Mouse (Mus musculus) adipose tissue, adult 10 weeks (tissue): Measurements from ENCODE around the gene Tnfsf11. TPM values are rescaled to one million over a fixed set of nuclear protein-coding genes. Genes with fewer than 3 reads are reported as not detected.

Experiments used
- polyA plus RNA-seq: library from polyadenylated mRNA; stranded (reverse); fragments of 350-450 nt; fragmentation: Illumina TruSeq; extraction: RNeasy Lipid Tissue Mini Kit (QIAGEN cat#74804); gene quantifications from one replicate; pipeline ENCODE4 v1.2.3, GENCODE M21; 2014; ENCODE audit warnings: low read depth, low replicate concordance

The Tnfsf11 gene
- not detected for polyA plus RNA-seq

DNA sequence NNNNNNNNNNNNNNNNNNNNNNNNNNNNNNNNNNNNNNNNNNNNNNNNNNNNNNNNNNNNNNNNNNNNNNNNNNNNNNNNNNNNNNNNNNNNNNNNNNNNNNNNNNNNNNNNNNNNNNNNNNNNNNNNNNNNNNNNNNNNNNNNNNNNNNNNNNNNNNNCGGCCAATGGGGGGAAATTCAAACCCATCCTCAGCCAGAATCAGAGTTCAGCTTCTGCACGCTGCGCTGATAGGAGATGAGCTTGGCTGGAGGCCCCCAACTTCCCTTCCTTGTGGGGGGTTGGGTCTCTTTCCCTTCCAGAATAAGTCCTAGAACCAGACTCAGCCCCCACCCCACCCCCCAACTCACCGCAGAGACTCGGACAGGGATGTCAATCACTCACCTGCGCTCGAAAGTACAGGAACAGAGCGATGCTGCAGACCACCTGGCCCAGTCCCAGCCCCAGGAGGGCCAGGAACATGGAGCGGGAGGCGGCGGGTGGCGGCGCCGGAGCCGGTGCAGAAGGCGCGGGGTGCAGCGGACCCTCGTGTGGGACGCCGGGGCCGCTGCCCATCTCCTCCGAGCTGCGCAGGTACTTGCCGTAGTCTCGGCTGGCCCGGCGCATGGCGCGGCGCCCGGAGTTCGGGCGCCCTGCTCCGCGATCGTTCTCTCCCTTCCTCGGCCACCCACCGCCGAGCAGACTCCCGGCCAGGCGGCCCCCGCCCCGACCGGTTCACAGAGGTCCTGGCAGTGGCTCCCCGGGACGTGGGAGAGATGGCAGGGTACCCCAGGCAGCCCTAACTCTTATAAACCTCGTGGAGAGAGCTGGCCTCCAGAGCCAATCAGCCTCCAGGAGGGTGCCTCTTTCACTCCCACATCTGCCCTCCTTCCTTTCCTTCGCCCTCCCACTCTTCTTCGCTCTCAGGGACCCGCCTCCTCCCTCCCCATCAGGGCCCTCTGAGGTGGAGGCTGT is at the start of gene Tnfsf11:
Gene Tnfsf11 (minus strand): TSS at position 758 of the 952 bp plus-strand sequence.

Other genes with a start within 250 kb of the Tnfsf11 start
- 1.9 TPM for gene Fam216b, start 219.0 kb downstream of the Tnfsf11 start, polyA plus RNA-seq
- 19.2 TPM for gene Akap11, start 228.8 kb upstream of the Tnfsf11 start, polyA plus RNA-seq